Mouse (Mus musculus): ENCODE results near the gene Psmd4.

GRCm38 (mm10) chr3:95016532-95017056 is 25.8 kb downstream of the Psmd4 start:
- no peak for TF ChIP-seq CTCF (IDR thresholded peaks at IDR 0.05; ENCODE audit: extremely low read depth, insufficient read length, insufficient replicate concordance, low read depth, low read length)
- no peak for TF ChIP-seq POLR2A (IDR thresholded peaks at IDR 0.05; ENCODE audit: low read depth, low read length)

All from small intestine, adult 2 months (tissue).